In genomic region chr10:128587697-128588096, GRCm38 (mm10) we compare ENCODE assay signal across 8 mouse cellular contexts. TPM values are rescaled to one million over a fixed set of nuclear protein-coding genes. Genes with fewer than 3 reads are reported as not detected.
A peak's percentile ranks its signal among the peaks of the same experiment; 100 is the strongest.
DNase-seq lines count a peak whose midpoint lies in the region; ATAC-seq and TF ChIP-seq lines count a peak whose summit lies in the region.

No protein-coding gene starts in this region.

- no peak for TF ChIP-seq CTCF in E14TG2a.4 (conservative IDR thresholded peaks at IDR 0.05; ENCODE audit: low read length)

- ATAC-seq in erythroblast, adult 5-6 weeks (replicated peaks; ENCODE audit: low FRiP score, poor library complexity, severe bottlenecking): no peak
- no peak for ATAC-seq in kidney, embryonic 14.5 days (ENCODE audit: low FRiP score, low TSS enrichment)
- peak; percentile 24; the same call in 1 of the 2 replicates for ATAC-seq in liver, embryonic 15.5 days (ENCODE audit: insufficient read depth)
- no peak for ATAC-seq in forebrain, embryonic 15.5 days (replicated peaks)

- H3K9ac ChIP-seq in kidney, embryonic 14.5 days (ENCODE audit: low read depth, low read length): no peak overlapping the region
- no peak overlapping the region for H3K9ac ChIP-seq in liver, embryonic 15.5 days
- H3K9ac ChIP-seq in forebrain, embryonic 15.5 days (replicated peaks): no peak overlapping the region

- WGBS in kidney, embryonic 14.5 days: 55% methylated on average over 8 of the region's 8 CpGs
- 38% methylated on average over 8 of the region's 8 CpGs for whole genome bisulfite sequencing in liver, embryonic 15.5 days (ENCODE audit: insufficient replicate concordance)
- WGBS in forebrain, embryonic 15.5 days: 51% methylated on average over 8 of the region's 8 CpGs

- H3K4me3 ChIP-seq in erythroblast, embryonic 14.5 days (replicated peaks): peak overlapping the region; percentile 4
- H3K4me3 ChIP-seq in E14TG2a.4 (replicated peaks; ENCODE audit: low read length): peak overlapping the region; percentile 98
- H3K4me3 ChIP-seq in kidney, embryonic 14.5 days (ENCODE audit: low read length): peak overlapping the region; percentile 71; the same call in 1 of the 2 replicates
- peak overlapping the region; percentile 62; the same call in 1 of the 2 replicates for H3K4me3 ChIP-seq in liver, embryonic 15.5 days (replicated peaks)
- no peak overlapping the region for H3K4me3 ChIP-seq in forebrain, embryonic 15.5 days

- no peaks in the 10 kb centered on the region; the same call in 1 of the 2 replicates for H3K9me3 ChIP-seq in erythroblast, embryonic 14.5 days (ENCODE audit: control insufficient read depth, low read length)
- H3K9me3 ChIP-seq in E14TG2a.4 (ENCODE audit: low read length): no peaks in the 10 kb centered on the region
- no peaks in the 10 kb centered on the region for H3K9me3 ChIP-seq in kidney, embryonic 14.5 days (ENCODE audit: control insufficient read depth, low read length)
- no peaks in the 10 kb centered on the region for H3K9me3 ChIP-seq in liver, embryonic 15.5 days (replicated peaks)
- no peaks in the 10 kb centered on the region for H3K9me3 ChIP-seq in forebrain, embryonic 15.5 days

- peak overlapping the region; percentile 33 for H3K4me2 ChIP-seq in kidney, embryonic 14.5 days (replicated peaks; ENCODE audit: low read depth, low read length)
- peak overlapping the region; percentile 84 for H3K4me2 ChIP-seq in liver, embryonic 15.5 days
- no peak overlapping the region for H3K4me2 ChIP-seq in forebrain, embryonic 15.5 days (replicated peaks)

- peaks cover 19% of the 10 kb centered on the region for H3K4me1 ChIP-seq in erythroblast, embryonic 14.5 days (ENCODE audit: control insufficient read depth)
- peaks cover 75% of the 10 kb centered on the region for H3K4me1 ChIP-seq in E14TG2a.4 (replicated peaks; ENCODE audit: low read depth, low read length)
- peaks cover 3% of the 10 kb centered on the region; the same call in 1 of the 2 replicates for H3K4me1 ChIP-seq in kidney, embryonic 14.5 days (ENCODE audit: control insufficient read depth, insufficient read depth, low read length)
- H3K4me1 ChIP-seq in liver, embryonic 15.5 days (replicated peaks): peaks cover 29% of the 10 kb centered on the region
- H3K4me1 ChIP-seq in forebrain, embryonic 15.5 days: peaks cover 14% of the 10 kb centered on the region

- H3K27ac ChIP-seq in kidney, embryonic 14.5 days (ENCODE audit: low read depth, low read length): no peak overlapping the region; the same call in 1 of the 2 replicates
- no peak overlapping the region; the same call in 1 of the 2 replicates for H3K27ac ChIP-seq in liver, embryonic 15.5 days (replicated peaks)
- H3K27ac ChIP-seq in forebrain, embryonic 15.5 days (replicated peaks): no peak overlapping the region

- H3K36me3 ChIP-seq in erythroblast, embryonic 14.5 days (ENCODE audit: control insufficient read depth): no peaks in the 10 kb centered on the region; the same call in 1 of the 2 replicates
- H3K36me3 ChIP-seq in E14TG2a.4 (ENCODE audit: insufficient read depth, low read length): 0 out of 2 replicates have a peak, but pooled peaks cover 2% of the 10 kb centered on the region
- no peaks in the 10 kb centered on the region for H3K36me3 ChIP-seq in kidney, embryonic 14.5 days (ENCODE audit: control insufficient read depth, insufficient read depth, low read length)
- H3K36me3 ChIP-seq in liver, embryonic 15.5 days (replicated peaks): no peaks in the 10 kb centered on the region
- H3K36me3 ChIP-seq in forebrain, embryonic 15.5 days: no peaks in the 10 kb centered on the region

- peaks cover 100% of the 10 kb centered on the region for H3K27me3 ChIP-seq in erythroblast, embryonic 14.5 days (ENCODE audit: control insufficient read depth)
- H3K27me3 ChIP-seq in E14TG2a.4 (ENCODE audit: insufficient read depth, low read length): peaks cover 23% of the 10 kb centered on the region
- peaks cover 25% of the 10 kb centered on the region for H3K27me3 ChIP-seq in kidney, embryonic 14.5 days (ENCODE audit: control insufficient read depth, insufficient read depth, low read length)
- peaks cover 98% of the 10 kb centered on the region for H3K27me3 ChIP-seq in liver, embryonic 15.5 days
- H3K27me3 ChIP-seq in forebrain, embryonic 15.5 days: peaks cover 26% of the 10 kb centered on the region

- no peak for DNase-seq in embryo, embryonic 11 days
- no peak for DNase-seq in frontal cortex, postnatal 36 days (ENCODE audit: low spot score in 2 of 2)

RNA-seq across cellular contexts. Expression of gene Erbb3, which starts 1.8 kb away (rescaled TPM):
- 0.01 TPM in 1 of 2 replicates, not detected in the other for polyA plus RNA-seq in erythroblast, embryonic 14.5 days (2012)
- total RNA-seq in erythroblast, adult 5-6 weeks (2015; ENCODE audit: low replicate concordance): 0.63 TPM in 1 of 2 replicates, not detected in the other
- total RNA-seq in erythroblast, adult 5-6 weeks (2017; ENCODE audit: low replicate concordance): 0.09 TPM in 1 of 2 replicates, not detected in the other
- 5.1 and 11.8 TPM in 2 replicates for polyA plus RNA-seq in kidney, embryonic 14.5 days (2014; fragmentation: Nextera tagmentation; extraction: Ambion mirVana)
- polyA plus RNA-seq in liver, embryonic 15.5 days (2015; fragmentation: Nextera tagmentation; extraction: Ambion mirVana): 3.1 and 3.6 TPM in 2 replicates
- 0.42 TPM in 2 replicates for polyA plus RNA-seq in forebrain, embryonic 15.5 days (2015; fragmentation: Nextera tagmentation; extraction: Ambion mirVana)

RNA-seq across cellular contexts. Expression of gene Pa2g4, which starts 21.9 kb away (rescaled TPM):
- 39.3 and 42.3 TPM in 2 replicates for polyA plus RNA-seq in erythroblast, embryonic 14.5 days (2012)
- 71.3 and 75.2 TPM in 2 replicates for total RNA-seq in erythroblast, adult 5-6 weeks (2015; ENCODE audit: low replicate concordance)
- total RNA-seq in erythroblast, adult 5-6 weeks (2017; ENCODE audit: low replicate concordance): 42.9 and 67.5 TPM in 2 replicates
- polyA plus RNA-seq in kidney, embryonic 14.5 days (2014; fragmentation: Nextera tagmentation; extraction: Ambion mirVana): 237 and 254 TPM in 2 replicates
- polyA plus RNA-seq in liver, embryonic 15.5 days (2015; fragmentation: Nextera tagmentation; extraction: Ambion mirVana): 118 and 119 TPM in 2 replicates
- polyA plus RNA-seq in forebrain, embryonic 15.5 days (2015; fragmentation: Nextera tagmentation; extraction: Ambion mirVana): 146 and 149 TPM in 2 replicates

RNA-seq across cellular contexts. Expression of gene Rpl41, which starts 38.6 kb away (rescaled TPM):
- 2,301 and 2,563 TPM in 2 replicates for polyA plus RNA-seq in erythroblast, embryonic 14.5 days (2012)
- total RNA-seq in erythroblast, adult 5-6 weeks (2015; ENCODE audit: low replicate concordance): 936 and 1,095 TPM in 2 replicates
- total RNA-seq in erythroblast, adult 5-6 weeks (2017; ENCODE audit: low replicate concordance): 729 and 801 TPM in 2 replicates
- polyA plus RNA-seq in kidney, embryonic 14.5 days (2014; fragmentation: Nextera tagmentation; extraction: Ambion mirVana): 4,683 and 5,796 TPM in 2 replicates
- 1,944 and 2,155 TPM in 2 replicates for polyA plus RNA-seq in liver, embryonic 15.5 days (2015; fragmentation: Nextera tagmentation; extraction: Ambion mirVana)
- 2,336 and 2,513 TPM in 2 replicates for polyA plus RNA-seq in forebrain, embryonic 15.5 days (2015; fragmentation: Nextera tagmentation; extraction: Ambion mirVana)

RNA-seq across cellular contexts. Expression of gene Rps26, which starts 38.9 kb away (rescaled TPM):
- 514 and 972 TPM in 2 replicates for polyA plus RNA-seq in erythroblast, embryonic 14.5 days (2012)
- 345 and 426 TPM in 2 replicates for total RNA-seq in erythroblast, adult 5-6 weeks (2015; ENCODE audit: low replicate concordance)
- 114 and 205 TPM in 2 replicates for total RNA-seq in erythroblast, adult 5-6 weeks (2017; ENCODE audit: low replicate concordance)
- polyA plus RNA-seq in kidney, embryonic 14.5 days (2014; fragmentation: Nextera tagmentation; extraction: Ambion mirVana): 1,019 and 1,352 TPM in 2 replicates
- polyA plus RNA-seq in liver, embryonic 15.5 days (2015; fragmentation: Nextera tagmentation; extraction: Ambion mirVana): 296 and 352 TPM in 2 replicates
- 441 and 472 TPM in 2 replicates for polyA plus RNA-seq in forebrain, embryonic 15.5 days (2015; fragmentation: Nextera tagmentation; extraction: Ambion mirVana)

RNA-seq across cellular contexts. Expression of gene Zc3h10, which starts 40.1 kb away (rescaled TPM):
- 1.6 and 1.9 TPM in 2 replicates for polyA plus RNA-seq in erythroblast, embryonic 14.5 days (2012)
- 0.19 and 0.63 TPM in 2 replicates for total RNA-seq in erythroblast, adult 5-6 weeks (2015; ENCODE audit: low replicate concordance)
- total RNA-seq in erythroblast, adult 5-6 weeks (2017; ENCODE audit: low replicate concordance): 2.8 and 3.2 TPM in 2 replicates
- polyA plus RNA-seq in kidney, embryonic 14.5 days (2014; fragmentation: Nextera tagmentation; extraction: Ambion mirVana): 11.3 and 13.5 TPM in 2 replicates
- 4.9 and 5.8 TPM in 2 replicates for polyA plus RNA-seq in liver, embryonic 15.5 days (2015; fragmentation: Nextera tagmentation; extraction: Ambion mirVana)
- 22.8 and 24.5 TPM in 2 replicates for polyA plus RNA-seq in forebrain, embryonic 15.5 days (2015; fragmentation: Nextera tagmentation; extraction: Ambion mirVana)
